Mouse (Mus musculus) brain, embryonic 18.5 days (tissue): ENCODE measurements at regions not wholly inside any gene's neighbourhood (a gene's known extent, or its start where the extent isn't known, plus 50 kb on each side); places are given as distances from the start of the nearest gene placed in this dataset.
A peak's percentile ranks its signal among the peaks of the same experiment; 100 is the strongest.

ENCODE experiments used
- DNase-seq: peaks from one replicate; pipeline ENCODE4 v3.0.0-alpha.2; 2012; ENCODE audit warnings: low read depth, low spot score

DNA sequence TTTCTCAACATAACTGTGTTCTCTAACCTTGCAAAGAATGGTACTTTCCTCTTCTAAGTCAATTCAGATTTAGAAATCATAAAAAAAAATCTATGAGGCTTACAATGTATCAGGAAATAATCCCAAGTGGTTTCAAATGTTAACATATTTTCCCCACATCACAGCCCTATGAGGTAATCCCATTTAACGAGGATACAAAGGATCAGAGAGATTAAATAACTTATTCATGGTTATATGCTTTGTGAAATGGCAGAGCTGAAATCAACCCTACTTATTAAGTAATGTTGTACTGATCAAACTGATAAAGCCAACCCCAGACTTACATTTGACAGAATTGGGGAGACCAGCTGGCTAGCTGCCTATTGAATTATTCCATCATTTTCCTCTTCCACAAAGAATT is 614.4 kb downstream of the Ntrk3 start:
- no peak for DNase-seq

DNA sequence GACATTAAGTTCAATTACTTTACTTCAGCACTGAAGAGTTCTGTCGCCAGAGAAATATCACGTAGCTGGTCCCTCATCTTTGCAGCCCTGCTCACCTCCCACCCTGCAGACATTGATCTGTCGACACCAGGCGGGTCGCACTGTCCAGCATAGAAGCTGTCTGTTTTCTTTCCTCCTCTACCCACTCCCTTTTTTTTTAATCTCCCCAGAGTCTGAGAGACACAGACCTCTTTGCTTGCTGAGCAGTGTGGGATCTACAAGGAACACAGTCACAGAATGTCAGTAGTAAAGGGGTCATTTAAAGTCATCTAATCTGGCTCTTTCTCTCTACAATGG is 616.7 kb downstream of the Ntrk3 start:
- DNase-seq = no peak

GRCm38 (mm10) chr7:78120462-78121150 is 617.2 kb downstream of the Ntrk3 start:
- no peak for DNase-seq

GRCm38 (mm10) chr7:78119809-78120208 is 618.0 kb downstream of the Ntrk3 start:
- peak; percentile 22 for DNase-seq

DNA sequence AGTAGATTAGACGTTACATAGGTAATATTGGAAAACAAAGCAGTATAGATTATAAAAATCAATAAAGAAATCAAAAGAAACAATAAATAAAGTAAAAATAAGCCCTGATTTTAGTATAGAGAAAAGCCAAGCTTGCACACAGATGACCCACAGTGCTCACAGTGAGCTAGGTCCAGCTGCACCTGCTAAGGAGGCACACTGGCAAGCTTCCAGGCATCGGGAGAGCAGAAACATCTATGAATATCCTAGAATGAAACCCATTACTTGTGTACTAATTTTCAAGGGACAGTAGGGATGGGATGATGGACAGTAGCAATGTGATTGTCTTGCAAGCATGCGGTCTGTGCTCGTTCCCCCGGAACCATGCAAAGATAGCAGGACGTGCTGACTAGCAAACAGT is 626.5 kb downstream of the Ntrk3 start:
- DNase-seq = no peak

DNA sequence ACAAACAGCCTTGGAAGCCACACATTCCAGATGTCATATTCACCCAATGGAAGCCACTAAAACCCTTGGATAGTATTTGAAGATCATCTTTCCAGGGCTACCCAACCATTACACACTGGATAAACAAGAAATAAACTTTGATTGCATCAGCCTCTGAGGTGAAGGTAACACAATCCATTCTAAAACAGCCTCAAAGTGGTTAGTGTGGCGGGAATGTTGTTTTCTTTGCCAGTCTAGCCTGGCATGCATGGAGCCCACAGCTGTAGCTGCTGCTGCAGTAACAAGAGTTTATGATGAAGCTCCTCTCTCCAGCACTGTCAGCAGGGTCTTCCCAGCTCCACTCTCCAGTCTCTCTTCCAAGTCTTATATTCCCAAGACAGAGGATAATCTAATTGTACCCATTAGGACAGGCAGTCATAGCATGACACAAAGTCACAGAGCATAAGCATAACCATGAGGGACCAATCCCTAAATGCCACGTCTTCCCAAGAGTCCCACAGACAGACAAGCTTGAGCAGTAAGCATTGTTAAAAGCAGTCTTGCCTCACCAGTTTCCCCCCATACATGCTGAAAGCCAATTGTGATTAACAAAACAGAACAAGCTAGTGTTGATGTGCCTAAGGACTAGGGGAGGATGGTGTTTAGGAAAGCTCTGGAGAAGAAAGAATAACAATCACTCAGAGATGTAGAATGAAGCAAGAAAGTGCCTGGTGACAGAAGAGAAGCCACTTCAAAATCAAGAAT is 634.1 kb downstream of the Ntrk3 start:
- no peak for DNase-seq

- DNase-seq = no peak
Observed at GRCm38 (mm10) chr7:78102396-78102795, 635.4 kb downstream of the Ntrk3 start.

DNA sequence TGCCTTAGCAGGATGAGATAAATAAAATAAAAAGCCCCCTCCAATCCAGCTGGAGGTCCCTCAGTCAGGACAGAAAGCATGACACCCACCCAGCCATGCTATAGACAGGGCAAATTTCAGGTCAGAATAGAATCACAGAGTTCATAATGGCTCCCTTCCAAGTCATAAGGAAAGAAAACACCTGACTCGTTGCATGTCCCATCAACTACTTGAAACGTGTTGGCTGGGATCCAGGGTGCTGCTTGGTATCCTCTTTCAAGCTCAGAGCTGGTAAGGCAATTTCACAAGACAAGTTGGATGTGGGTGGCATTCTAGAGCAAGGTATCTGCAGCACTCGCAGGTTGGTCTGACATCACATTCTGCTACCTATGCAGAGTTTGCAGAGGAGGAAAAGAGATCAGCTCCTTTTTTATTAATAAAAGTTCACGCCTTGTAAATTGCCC is 651.2 kb downstream of the Ntrk3 start:
- DNase-seq = no peak

DNA sequence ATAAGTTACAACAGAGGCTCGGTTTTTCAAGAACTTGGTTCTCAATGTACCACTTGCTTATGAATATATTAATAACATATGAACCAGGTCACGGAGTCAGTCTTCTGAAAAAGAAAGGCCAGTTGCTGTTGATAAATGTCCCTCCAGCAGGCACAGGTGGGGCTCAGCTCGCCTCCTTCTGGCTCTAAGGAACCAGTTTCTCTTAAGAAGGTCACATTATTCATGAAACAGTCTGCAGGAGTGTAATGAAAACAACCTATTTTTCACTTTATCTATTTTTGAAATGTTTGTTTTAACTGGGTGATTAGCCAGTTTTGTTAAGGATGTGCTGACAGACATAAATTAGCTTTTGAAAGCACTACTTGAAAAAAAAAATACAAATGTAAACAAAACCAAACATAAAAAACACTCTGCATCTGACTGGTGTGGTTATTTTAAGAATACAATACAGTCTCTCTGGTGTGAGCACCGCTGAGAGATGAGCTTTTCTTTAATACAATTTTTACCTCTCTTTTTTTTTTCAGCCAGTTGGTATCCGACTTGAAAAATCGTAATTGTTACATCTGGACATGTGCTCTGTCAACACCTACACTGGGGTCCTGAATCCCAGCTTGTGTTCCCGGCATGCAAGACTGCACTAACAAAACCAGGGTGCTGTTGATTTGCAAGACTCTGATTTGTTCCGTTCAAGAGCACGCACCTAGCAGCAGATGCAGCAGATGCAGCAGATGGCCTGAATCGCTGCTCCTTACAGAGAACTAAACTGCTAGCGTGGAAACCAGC is 651.8 kb downstream of the Ntrk3 start:
- no peak for DNase-seq

- DNase-seq = no peak
Observed at GRCm38 (mm10) chr7:78079708-78080107, 658.1 kb downstream of the Ntrk3 start.

GRCm38 (mm10) chr7:78071131-78071530 is 666.7 kb downstream of the Ntrk3 start:
- DNase-seq = no peak

DNA sequence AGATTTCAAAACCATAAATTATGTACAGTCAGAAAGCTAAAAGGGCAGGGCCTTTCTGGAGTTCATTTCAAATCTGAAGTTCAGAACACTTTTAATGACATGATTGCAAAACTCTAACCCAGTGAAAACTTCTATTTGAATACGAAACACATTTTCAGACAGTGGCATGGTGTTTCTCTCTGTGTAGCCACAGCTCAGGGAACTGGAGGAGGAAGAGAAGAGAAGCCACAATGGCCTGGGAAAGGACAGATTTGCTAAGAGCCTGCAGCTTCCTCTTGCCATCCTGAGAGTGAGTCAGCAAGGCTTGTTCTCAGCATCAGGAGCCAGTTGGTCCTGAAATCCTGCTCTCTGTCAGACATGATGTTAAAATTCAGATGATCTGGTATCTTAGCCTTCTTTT is 676.2 kb downstream of the Ntrk3 start:
- no peak for DNase-seq

- DNase-seq = no peak
Observed at GRCm38 (mm10) chr7:78049606-78050005, 688.2 kb downstream of the Ntrk3 start.

DNA sequence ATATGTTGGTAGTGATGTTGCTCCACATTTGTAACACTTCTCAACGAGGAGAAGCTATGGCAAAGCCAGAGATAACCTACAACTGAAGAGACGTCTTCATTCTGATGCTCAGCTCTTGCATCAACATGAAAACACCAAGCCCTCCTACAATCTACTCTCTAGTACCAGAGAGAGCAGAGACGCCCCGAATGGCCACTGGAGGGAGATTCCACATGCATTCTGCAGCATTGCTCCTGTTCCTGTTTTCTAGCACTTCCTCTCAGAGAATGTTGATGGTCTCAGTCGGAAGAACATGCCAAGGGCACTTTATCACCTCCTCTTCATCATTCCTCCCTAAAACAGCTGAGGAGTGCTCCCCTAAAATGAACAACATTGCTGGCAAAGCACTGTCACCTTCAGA is 692.4 kb downstream of the Ntrk3 start:
- no peak for DNase-seq

DNA sequence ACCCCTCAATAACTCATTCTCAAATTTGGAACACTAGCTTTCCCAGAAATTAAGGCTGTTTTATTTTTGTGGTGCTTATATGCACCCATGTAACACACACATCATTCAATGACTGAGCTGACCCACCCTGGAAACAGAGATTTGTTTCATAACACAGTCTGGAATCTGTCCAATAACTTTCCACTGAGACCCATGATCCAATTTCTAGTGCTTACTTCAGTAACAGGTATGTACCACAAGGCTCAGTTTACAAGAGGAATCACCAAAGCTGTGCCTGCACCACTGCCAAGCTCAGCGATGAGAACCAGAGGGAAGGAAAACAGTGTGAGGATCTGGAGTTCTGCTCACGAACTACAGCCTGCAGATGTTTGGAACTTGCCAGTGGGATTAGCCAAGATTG is 706.8 kb downstream of the Ntrk3 start:
- no peak for DNase-seq

- DNase-seq = no peak
Observed at GRCm38 (mm10) chr7:78026992-78027615, 710.7 kb downstream of the Ntrk3 start.

DNA sequence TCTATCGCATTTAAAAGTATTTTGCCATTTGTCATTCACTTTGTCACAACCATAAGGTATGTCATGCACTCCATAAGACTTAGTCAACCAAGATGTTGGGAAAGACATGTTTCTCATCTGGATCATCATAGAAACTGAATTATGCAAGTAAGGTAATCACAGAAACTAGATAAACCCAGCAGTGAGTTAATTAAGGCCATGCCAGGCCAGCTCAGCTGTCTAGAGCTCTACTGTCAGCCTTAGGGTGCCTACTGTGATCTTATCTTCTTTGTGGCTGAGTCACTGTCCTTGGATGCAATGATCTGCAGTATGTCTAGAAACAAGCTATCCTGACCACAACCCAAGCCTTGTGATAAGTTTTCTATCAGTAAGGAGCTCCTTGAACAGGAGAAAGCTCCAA is 714.2 kb downstream of the Ntrk3 start:
- no peak for DNase-seq

DNA sequence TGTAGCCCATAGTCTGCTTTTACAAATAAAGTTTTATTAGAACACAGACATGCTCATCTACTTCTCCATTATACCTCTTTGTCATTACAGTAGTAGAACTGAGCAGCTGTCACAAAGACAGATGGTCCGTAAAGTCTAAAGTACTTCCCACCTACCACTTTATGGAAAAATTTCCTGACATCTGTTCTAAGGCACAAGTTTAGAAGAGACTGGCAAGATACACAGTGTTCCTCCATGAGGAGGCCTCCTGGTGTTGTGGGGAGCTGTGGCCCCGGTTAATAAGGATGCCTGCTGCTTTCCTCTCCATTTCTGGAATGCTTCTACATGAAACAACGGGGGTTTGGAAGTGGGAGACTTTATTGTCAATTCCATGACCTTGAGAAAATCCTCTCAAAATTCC is 714.7 kb downstream of the Ntrk3 start:
- DNase-seq = no peak

- DNase-seq = no peak
Observed at GRCm38 (mm10) chr7:78013631-78014030, 724.2 kb downstream of the Ntrk3 start.

- no peak for DNase-seq
Observed at GRCm38 (mm10) chr7:78003086-78003485, 734.7 kb downstream of the Ntrk3 start.

DNA sequence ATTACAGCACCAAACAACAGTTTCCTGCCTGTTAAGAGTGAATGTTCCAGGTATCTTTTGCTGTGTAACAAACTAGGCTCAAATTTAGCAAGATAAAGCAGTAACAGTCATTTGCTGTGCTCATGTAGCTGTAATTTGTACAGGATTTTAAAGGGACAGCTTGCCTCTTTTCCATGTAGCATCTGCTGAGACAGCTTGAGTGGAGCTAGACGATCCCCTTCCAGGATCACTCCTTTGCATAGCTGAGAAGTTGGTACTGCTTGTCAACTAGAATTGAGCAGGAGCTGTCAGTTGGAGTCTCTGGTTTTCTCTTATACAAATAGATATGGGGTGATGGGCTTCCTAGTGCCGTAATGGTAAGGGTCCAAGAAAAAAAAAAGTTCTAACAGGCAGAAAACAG is 744.0 kb downstream of the Ntrk3 start:
- peak; percentile 70 for DNase-seq

DNA sequence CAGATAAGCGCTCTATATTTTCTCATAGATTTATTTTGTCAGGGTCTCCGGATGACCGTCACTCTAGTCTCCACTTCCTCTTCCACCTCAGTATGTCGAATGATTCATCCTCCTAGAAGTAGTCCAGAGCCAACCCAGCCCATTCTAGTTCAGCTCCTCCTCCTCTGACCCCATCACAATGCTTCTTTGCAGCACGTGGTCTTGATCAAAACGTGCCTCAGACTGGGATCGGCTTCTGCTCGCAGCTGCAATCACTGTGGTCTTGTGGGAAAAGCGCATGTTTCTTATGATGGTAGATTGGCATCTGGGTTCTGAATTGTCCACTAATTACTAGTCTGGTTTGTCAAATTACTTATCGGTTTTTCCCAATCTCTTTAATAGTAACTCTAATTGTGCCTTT is 747.7 kb downstream of the Ntrk3 start:
- no peak for DNase-seq
